Mouse (Mus musculus) liver, postnatal 0 days (tissue): ENCODE measurements around the gene Cwh43.

Source experiments
- CTCF ChIP-seq: sonication (generic); IDR thresholded peaks from 2 replicates; pipeline ENCODE4 v1.5.1; 2016; ENCODE audit warnings: antibody characterized with exemption, low read depth
- EP300 ChIP-seq: IDR thresholded peaks from 2 replicates; pipeline ENCODE4 v1.6.1; 2016; ENCODE audit warnings: antibody characterized with exemption, low read depth, mild to moderate bottlenecking

DNA sequence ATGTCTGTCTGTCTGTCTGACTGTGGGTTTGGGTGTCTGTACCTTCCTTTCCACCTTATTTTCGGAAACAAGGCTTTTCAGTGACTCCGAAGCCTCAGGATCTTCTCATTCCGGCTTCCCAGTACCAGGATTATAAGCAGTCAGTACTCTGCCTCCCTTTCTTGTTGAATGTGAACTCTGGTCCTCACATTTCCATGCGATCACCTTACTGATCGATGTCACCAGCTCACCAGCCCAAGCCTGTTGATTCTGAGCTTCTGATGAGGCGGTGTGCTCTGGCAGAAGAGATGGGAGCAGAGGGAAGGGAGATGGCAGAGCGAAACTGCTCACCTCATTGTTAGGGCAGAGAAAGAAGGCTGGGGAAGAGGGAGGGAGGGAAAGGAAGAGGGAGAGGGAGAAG, 24.4 kb upstream of the Cwh43 start:
- TF ChIP-seq CTCF = no peak
- TF ChIP-seq EP300 = no peak
